Mouse (Mus musculus) hindbrain, embryonic 11.5 days (tissue): ENCODE data around the gene Alg5. TPM values are rescaled to one million over a fixed set of nuclear protein-coding genes. Genes with fewer than 3 reads are reported as not detected.
A peak's percentile ranks its signal among the peaks of the same experiment; 100 is the strongest.

ENCODE experiments used
- ATAC-seq: fragments of 200-750 bp; cut with Nextera tagmentation; 2 replicates; pipeline ENCODE4 v1.8.0; 2017; ENCODE audit warnings: mild to moderate bottlenecking, moderate TSS enrichment, moderate library complexity; ENCODE audit not compliant: low FRiP score
- DNase-seq: peaks from one replicate; pipeline ENCODE4 v3.0.0-alpha.2; 2015; ENCODE audit warnings: low spot score
- H3K27ac ChIP-seq: fragments of 300-500 bp; sonication (generic); 2 replicates; pipeline ENCODE4 v1.5.1; 2014; ENCODE audit warnings: mild to moderate bottlenecking, low read depth, low read length
- H3K27me3 ChIP-seq: fragments of 300-500 bp; sonication (generic); 2 replicates; pipeline ENCODE4 v1.6.1; 2014; ENCODE audit warnings: mild to moderate bottlenecking, low read length, moderate library complexity, mixed read lengths; ENCODE audit not compliant: control insufficient read depth, insufficient read depth
- H3K36me3 ChIP-seq: fragments of 300-500 bp; sonication (generic); 2 replicates; pipeline ENCODE4 v1.6.1; 2014; ENCODE audit warnings: mild to moderate bottlenecking, low read length, moderate library complexity, mixed read lengths; ENCODE audit not compliant: control insufficient read depth, insufficient read depth
- H3K4me1 ChIP-seq: fragments of 300-500 bp; sonication (generic); replicated peaks from 2 replicates; pipeline ENCODE4 v1.6.1; 2014; ENCODE audit warnings: low read length, mixed read lengths; ENCODE audit not compliant: control insufficient read depth, insufficient read depth
- H3K4me2 ChIP-seq: fragments of 300-500 bp; sonication (generic); replicated peaks from 2 replicates; pipeline ENCODE4 v1.6.1; 2014; ENCODE audit warnings: mild to moderate bottlenecking, low read depth, low read length
- H3K4me3 ChIP-seq: fragments of 300-500 bp; sonication (generic); 2 replicates; pipeline ENCODE4 v1.5.1; 2014; ENCODE audit warnings: low read depth, low read length
- H3K9ac ChIP-seq: fragments of 300-500 bp; sonication (generic); 2 replicates; pipeline ENCODE4 v1.6.1; 2014; ENCODE audit warnings: low read depth, low read length
- H3K9me3 ChIP-seq: fragments of 300-500 bp; sonication (generic); 2 replicates; pipeline ENCODE4 v1.6.1; 2016; ENCODE audit warnings: low read length; ENCODE audit not compliant: control insufficient read depth
- WGBS: fragments of 180-500 bp; shearing (Covaris S2); extraction: QIAGEN DNeasy Blood & Tissue Kit; methylation state at CpG from one replicate; pipeline ENCODE4 v1.1.7; 2014; 5-methylcytosine and 5-hydroxymethylcytosine counted together
- polyA plus RNA-seq: library from polyadenylated mRNA; unstranded; fragments of >200 nt; fragmentation: Nextera tagmentation; extraction: Ambion mirVana; gene quantifications from 2 replicates; pipeline ENCODE4 v1.2.1, GENCODE M21; 2014

Gene Alg5
- polyA plus RNA-seq, 1 experiment from 2014 or later = 48.5 TPM

GRCm38 (mm10) chr3:54795806-54796205 is 60.5 kb downstream of the Alg5 start:
- H3K4me3 ChIP-seq = no peak overlapping the region
- DNase-seq = peak; percentile 19
- H3K27me3 ChIP-seq = no peaks in the 10 kb centered on the region
- no peaks in the 10 kb centered on the region for H3K4me1 ChIP-seq
- no peaks in the 10 kb centered on the region for H3K36me3 ChIP-seq
- 94% methylated on average over 1 of the region's 1 CpGs for WGBS
- H3K9me3 ChIP-seq = no peaks in the 10 kb centered on the region
- no peak overlapping the region for H3K27ac ChIP-seq
- no peak overlapping the region for H3K4me2 ChIP-seq
- no peak for ATAC-seq
- no peak overlapping the region for H3K9ac ChIP-seq

- Histone ChIP-seq H3K9ac (no peak overlapping the region), H3K4me2 (no peak overlapping the region), H3K27ac (no peak overlapping the region), H3K4me3 (no peak overlapping the region), H3K9me3 (no peaks in the 10 kb centered on the region), H3K4me1 (no peaks in the 10 kb centered on the region), H3K27me3 (no peaks in the 10 kb centered on the region), H3K36me3 (no peaks in the 10 kb centered on the region)
- DNase-seq = peak; percentile 58
- 41% methylated on average over 16 of the region's 16 CpGs for WGBS
- 0 out of 2 replicates have a peak, but pooled peaks have one; percentile 22 for ATAC-seq
Measured at GRCm38 (mm10) chr3:54797211-54797610, 61.9 kb downstream of the Alg5 start.

Other genes starting within 250 kb of the Alg5 start
- 104 and 119 TPM in 2 replicates for gene Supt20, start 42.7 kb upstream of the Alg5 start, polyA plus RNA-seq
- not detected in 2 replicates for gene Gm21958, start 21.2 kb upstream of the Alg5 start, polyA plus RNA-seq
- gene Exosc8, start 146 bp upstream of the Alg5 start, polyA plus RNA-seq = 133 and 140 TPM in 2 replicates
- 0.56 and 0.66 TPM in 2 replicates for gene Smad9, start 20.0 kb downstream of the Alg5 start, polyA plus RNA-seq
- gene Rfxap, start 72.3 kb downstream of the Alg5 start, polyA plus RNA-seq = 61.4 and 62.4 TPM in 2 replicates
- gene Sertm1, start 180.3 kb downstream of the Alg5 start, polyA plus RNA-seq = 0.33 and 0.91 TPM in 2 replicates